ENCODE assay signal across 24 mouse cellular contexts in the genomic region with DNA sequence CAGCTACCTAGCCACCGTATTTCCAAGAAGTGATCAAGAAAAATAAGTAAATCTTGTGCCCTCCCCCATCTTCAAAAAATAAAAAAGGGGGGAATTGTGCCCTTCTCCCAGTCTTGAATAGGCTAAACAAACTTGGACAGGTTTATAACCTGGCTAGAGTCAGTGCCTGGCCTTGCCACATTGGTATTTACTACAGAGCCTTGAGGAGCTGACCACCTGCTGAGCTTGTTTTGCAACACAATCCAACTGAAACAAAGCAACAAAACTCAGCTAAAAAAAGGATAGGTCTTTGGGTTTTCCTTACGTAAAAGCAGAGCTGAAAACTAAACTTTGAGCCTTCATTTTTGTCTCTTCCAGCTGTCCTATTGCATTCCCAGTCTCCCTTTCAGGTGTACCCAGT. TPM values are rescaled to one million over a fixed set of nuclear protein-coding genes. Genes with fewer than 3 reads are reported as not detected.
"Had no signal": no experiment of that assay in that cellular context is flagged by ENCODE, and none has a peak within 500 bp of the region (broad histone marks: within the 10 kb centered on the region; RNA-seq: fewer than 3 reads in every experiment).

No protein-coding gene starts in this region.

- DNase-seq: gastrocnemius, postnatal 14 days; gastrocnemius, postnatal 36 days; heart, adult 11 months; heart, adult 2 months; heart, postnatal 14 days; heart, postnatal 36 days; kidney, adult 11 months; kidney, adult 2 months; kidney, adult 9 months; kidney, postnatal 14 days; kidney, postnatal 36 days; layer of hippocampus, adult 9-11 months; layer of hippocampus, postnatal 36 days; liver had no signal

RNA-seq across cellular contexts. Expression of a gene that starts 14.7 kb away (rescaled TPM):
- total RNA-seq: gastrocnemius, adult 18-20 months; gastrocnemius, adult 8-10 months; gastrocnemius, postnatal 14 days; gastrocnemius, postnatal 36 days; heart, adult 2 months; heart, postnatal 14 days; heart, postnatal 36 days; hematopoietic stem cell, adult 5-6 weeks; hindbrain, postnatal 0 days; layer of hippocampus, adult 18-20 months; layer of hippocampus, adult 8-10 months; layer of hippocampus, postnatal 14 days; layer of hippocampus, postnatal 36 days; left cerebral cortex, adult 18-20 months; left cerebral cortex, postnatal 14 days; left cerebral cortex, postnatal 36 days had no signal

RNA-seq across cellular contexts. Expression of a gene that starts 37.5 kb away (rescaled TPM):
- total RNA-seq: gastrocnemius, adult 18-20 months; gastrocnemius, adult 8-10 months; gastrocnemius, postnatal 14 days; gastrocnemius, postnatal 36 days; heart, adult 2 months; heart, postnatal 14 days; heart, postnatal 36 days; hematopoietic stem cell, adult 5-6 weeks; hindbrain, postnatal 0 days; layer of hippocampus, adult 18-20 months; layer of hippocampus, adult 8-10 months; layer of hippocampus, postnatal 14 days; layer of hippocampus, postnatal 36 days; left cerebral cortex, adult 18-20 months; left cerebral cortex, postnatal 14 days; left cerebral cortex, postnatal 36 days had no signal
